Mouse (Mus musculus): Measurements from ENCODE around the gene Oaz2. TPM values are rescaled to one million over a fixed set of nuclear protein-coding genes. Genes with fewer than 3 reads are reported as not detected.

Gene Oaz2
- polyA plus RNA-seq, 1 experiment from 2014 or later, result 245 TPM

GRCm38 (mm10) chr9:65692466-65692865, 24.7 kb downstream of the Oaz2 start:
- no peaks in the 10 kb centered on the region for H3K9me3 ChIP-seq (replicated peaks)
- peaks cover 83% of the 10 kb centered on the region for H3K36me3 ChIP-seq
- ATAC-seq (ENCODE audit: insufficient number of reproducible peaks, low FRiP score), result no peak
- no peaks in the 10 kb centered on the region for H3K27me3 ChIP-seq (replicated peaks)
- H3K27ac ChIP-seq (ENCODE audit: poor library complexity, severe bottlenecking), result peak overlapping the region; percentile 42; the same call in 1 of the 2 replicates
- H3K4me1 ChIP-seq (replicated peaks), result peaks cover 30% of the 10 kb centered on the region
- no peak overlapping the region for H3K4me3 ChIP-seq
- WGBS, result 66% methylated on average over 3 of the region's 3 CpGs
- H3K9ac ChIP-seq, result 0 out of 2 replicates have a peak overlapping the region, but pooled peaks have one; percentile 10
- no peak overlapping the region for H3K4me2 ChIP-seq

- H3K27ac ChIP-seq (ENCODE audit: poor library complexity, severe bottlenecking), result peak overlapping the region; percentile 50; the same call in 1 of the 2 replicates
- WGBS, result 30% methylated on average over 5 of the region's 5 CpGs
- H3K9ac ChIP-seq, result 0 out of 2 replicates have a peak overlapping the region, but pooled peaks have one; percentile 10
- H3K4me3 ChIP-seq, result no peak overlapping the region
- no peak for ATAC-seq (ENCODE audit: insufficient number of reproducible peaks, low FRiP score)
- no peaks in the 10 kb centered on the region for H3K27me3 ChIP-seq (replicated peaks)
- no peaks in the 10 kb centered on the region for H3K9me3 ChIP-seq (replicated peaks)
- peaks cover 30% of the 10 kb centered on the region for H3K4me1 ChIP-seq (replicated peaks)
- no peak overlapping the region for H3K4me2 ChIP-seq
- H3K36me3 ChIP-seq, result peaks cover 83% of the 10 kb centered on the region
Measured at GRCm38 (mm10) chr9:65692959-65693603, 25.3 kb downstream of the Oaz2 start.

GRCm38 (mm10) chr9:65695646-65696045, 27.8 kb downstream of the Oaz2 start:
- 0 out of 2 replicates have a peak, but pooled peaks have one; percentile 38 for ATAC-seq (ENCODE audit: insufficient number of reproducible peaks, low FRiP score)
- peak overlapping the region; percentile 62 for H3K27ac ChIP-seq (ENCODE audit: poor library complexity, severe bottlenecking)
- no peaks in the 10 kb centered on the region for H3K9me3 ChIP-seq (replicated peaks)
- no peak overlapping the region for H3K4me2 ChIP-seq
- H3K9ac ChIP-seq, result no peak overlapping the region
- H3K4me3 ChIP-seq, result no peak overlapping the region
- no peaks in the 10 kb centered on the region for H3K27me3 ChIP-seq (replicated peaks)
- H3K4me1 ChIP-seq (replicated peaks), result peaks cover 30% of the 10 kb centered on the region
- WGBS, result 63% methylated on average over 3 of the region's 3 CpGs
- peaks cover 89% of the 10 kb centered on the region for H3K36me3 ChIP-seq

GRCm38 (mm10) chr9:65696337-65696736, 28.5 kb downstream of the Oaz2 start:
- peaks cover 30% of the 10 kb centered on the region for H3K4me1 ChIP-seq (replicated peaks)
- no peaks in the 10 kb centered on the region for H3K9me3 ChIP-seq (replicated peaks)
- no peaks in the 10 kb centered on the region for H3K27me3 ChIP-seq (replicated peaks)
- no peak overlapping the region for H3K4me2 ChIP-seq
- peak overlapping the region; percentile 62 for H3K27ac ChIP-seq (ENCODE audit: poor library complexity, severe bottlenecking)
- peaks cover 92% of the 10 kb centered on the region for H3K36me3 ChIP-seq
- H3K9ac ChIP-seq, result no peak overlapping the region
- no peak for ATAC-seq (ENCODE audit: insufficient number of reproducible peaks, low FRiP score)
- no peak overlapping the region for H3K4me3 ChIP-seq

GRCm38 (mm10) chr9:65697356-65697755, 29.6 kb downstream of the Oaz2 start:
- no peak overlapping the region for H3K4me3 ChIP-seq
- H3K27me3 ChIP-seq (replicated peaks), result no peaks in the 10 kb centered on the region
- H3K27ac ChIP-seq (ENCODE audit: poor library complexity, severe bottlenecking), result no peak overlapping the region
- no peaks in the 10 kb centered on the region for H3K9me3 ChIP-seq (replicated peaks)
- no peak for ATAC-seq (ENCODE audit: insufficient number of reproducible peaks, low FRiP score)
- no peak overlapping the region for H3K9ac ChIP-seq
- no peak overlapping the region for H3K4me2 ChIP-seq
- peaks cover 28% of the 10 kb centered on the region for H3K4me1 ChIP-seq (replicated peaks)
- H3K36me3 ChIP-seq, result peaks cover 90% of the 10 kb centered on the region
- WGBS, result 76% methylated on average over 7 of the region's 7 CpGs

- Histone ChIP-seq H3K4me1 (replicated peaks) (peaks cover 22% of the 10 kb centered on the region), H3K27me3 (replicated peaks) (no peaks in the 10 kb centered on the region), H3K4me3 (no peak overlapping the region), H3K36me3 (peaks cover 90% of the 10 kb centered on the region), H3K9ac (no peak overlapping the region), H3K4me2 (no peak overlapping the region), H3K27ac (ENCODE audit: poor library complexity, severe bottlenecking) (no peak overlapping the region), H3K9me3 (replicated peaks) (no peaks in the 10 kb centered on the region)
- ATAC-seq (ENCODE audit: insufficient number of reproducible peaks, low FRiP score), result no peak
Measured at GRCm38 (mm10) chr9:65697992-65698391, 30.2 kb downstream of the Oaz2 start.

- Histone ChIP-seq H3K27me3 (replicated peaks) (no peaks in the 10 kb centered on the region), H3K9ac (no peak overlapping the region), H3K27ac (ENCODE audit: poor library complexity, severe bottlenecking) (no peak overlapping the region), H3K4me3 (no peak overlapping the region), H3K9me3 (replicated peaks) (no peaks in the 10 kb centered on the region), H3K4me2 (no peak overlapping the region), H3K36me3 (peaks cover 86% of the 10 kb centered on the region), H3K4me1 (replicated peaks) (peaks cover 17% of the 10 kb centered on the region)
- WGBS, result 84% methylated on average over 6 of the region's 6 CpGs
- no peak for ATAC-seq (ENCODE audit: insufficient number of reproducible peaks, low FRiP score)
Measured at GRCm38 (mm10) chr9:65700504-65700903, 32.7 kb downstream of the Oaz2 start.

GRCm38 (mm10) chr9:65702286-65702685, 34.5 kb downstream of the Oaz2 start:
- no peak for ATAC-seq (ENCODE audit: insufficient number of reproducible peaks, low FRiP score)
- Histone ChIP-seq H3K4me3 (no peak overlapping the region), H3K4me2 (no peak overlapping the region), H3K27ac (ENCODE audit: poor library complexity, severe bottlenecking) (no peak overlapping the region), H3K36me3 (peaks cover 80% of the 10 kb centered on the region), H3K27me3 (replicated peaks) (no peaks in the 10 kb centered on the region), H3K9me3 (replicated peaks) (no peaks in the 10 kb centered on the region), H3K4me1 (replicated peaks) (0 out of 2 replicates have a peak, but pooled peaks cover 3% of the 10 kb centered on the region), H3K9ac (no peak overlapping the region)
- 82% methylated on average over 9 of the region's 9 CpGs for WGBS

GRCm38 (mm10) chr9:65703241-65703640, 35.4 kb downstream of the Oaz2 start:
- Histone ChIP-seq H3K36me3 (peaks cover 71% of the 10 kb centered on the region), H3K27me3 (replicated peaks) (no peaks in the 10 kb centered on the region), H3K27ac (ENCODE audit: poor library complexity, severe bottlenecking) (no peak overlapping the region), H3K9me3 (replicated peaks) (no peaks in the 10 kb centered on the region), H3K4me3 (no peak overlapping the region), H3K9ac (no peak overlapping the region), H3K4me2 (no peak overlapping the region), H3K4me1 (replicated peaks) (0 out of 2 replicates have a peak, but pooled peaks cover 3% of the 10 kb centered on the region)
- ATAC-seq (ENCODE audit: insufficient number of reproducible peaks, low FRiP score), result no peak
- 59% methylated on average over 7 of the region's 7 CpGs for WGBS

GRCm38 (mm10) chr9:65703926-65704595, 36.3 kb downstream of the Oaz2 start:
- H3K4me1 ChIP-seq (replicated peaks), result 0 out of 2 replicates have a peak, but pooled peaks cover 3% of the 10 kb centered on the region
- 92% methylated on average over 24 of the region's 24 CpGs for WGBS
- H3K4me2 ChIP-seq, result no peak overlapping the region
- H3K27me3 ChIP-seq (replicated peaks), result no peaks in the 10 kb centered on the region
- no peaks in the 10 kb centered on the region for H3K9me3 ChIP-seq (replicated peaks)
- no peak overlapping the region for H3K4me3 ChIP-seq
- H3K27ac ChIP-seq (ENCODE audit: poor library complexity, severe bottlenecking), result no peak overlapping the region
- H3K9ac ChIP-seq, result no peak overlapping the region
- peaks cover 67% of the 10 kb centered on the region for H3K36me3 ChIP-seq
- no peak for ATAC-seq (ENCODE audit: insufficient number of reproducible peaks, low FRiP score)

- H3K36me3 ChIP-seq, result 0 out of 2 replicates have a peak, but pooled peaks cover 4% of the 10 kb centered on the region
- H3K4me3 ChIP-seq, result no peak overlapping the region
- H3K9ac ChIP-seq, result no peak overlapping the region
- H3K27ac ChIP-seq (ENCODE audit: poor library complexity, severe bottlenecking), result no peak overlapping the region
- ATAC-seq (ENCODE audit: insufficient number of reproducible peaks, low FRiP score), result no peak
- H3K4me1 ChIP-seq (replicated peaks), result peaks cover 27% of the 10 kb centered on the region
- 88% methylated on average over 5 of the region's 5 CpGs for WGBS
- no peaks in the 10 kb centered on the region for H3K27me3 ChIP-seq (replicated peaks)
- H3K9me3 ChIP-seq (replicated peaks), result no peaks in the 10 kb centered on the region; the same call in 1 of the 2 replicates
- no peak overlapping the region for H3K4me2 ChIP-seq
Measured at GRCm38 (mm10) chr9:65718195-65718594, 50.4 kb downstream of the Oaz2 start.

Data from heart, embryonic 12.5 days (tissue).